Mouse (Mus musculus): ENCODE data around the gene Syne1. TPM values are rescaled to one million over a fixed set of nuclear protein-coding genes. Genes with fewer than 3 reads are reported as not detected.

Gene Syne1
- total RNA-seq, 2 experiments from 2014 or later = 61.8 to 62.6 TPM

- DNase-seq = no peak
These were observed 113.5 kb downstream of the Syne1 start for GRCm38 (mm10) chr10:5437766-5438165.

GRCm38 (mm10) chr10:5423984-5424383 lies 127.3 kb downstream of the Syne1 start:
- no peak for DNase-seq

- DNase-seq = no peak
These were observed 135.6 kb downstream of the Syne1 start for GRCm38 (mm10) chr10:5415730-5416129.

GRCm38 (mm10) chr10:5384131-5384776 lies 167.0 kb downstream of the Syne1 start:
- DNase-seq = no peak

GRCm38 (mm10) chr10:5381536-5381935 lies 169.7 kb downstream of the Syne1 start:
- DNase-seq = no peak

DNA sequence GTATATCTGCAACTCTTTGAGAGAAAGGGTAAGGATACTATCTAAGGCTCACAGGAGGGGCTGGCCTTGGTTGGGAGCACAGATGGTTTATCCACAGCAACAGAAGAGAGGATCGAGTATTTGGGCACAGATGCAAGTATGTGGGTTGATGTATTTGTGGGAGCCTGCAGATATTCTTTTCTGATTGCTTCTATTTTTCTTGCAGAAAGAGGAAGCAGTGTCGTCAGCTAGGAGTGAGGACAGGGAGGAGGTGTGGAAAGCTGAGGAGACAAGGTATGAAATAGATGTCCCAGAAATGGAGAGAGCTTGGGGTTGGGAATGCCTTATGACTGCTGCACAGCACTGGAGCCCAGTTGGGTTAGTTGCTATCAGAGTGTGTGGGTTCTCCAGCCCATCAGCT lies 172.3 kb downstream of the Syne1 start:
- DNase-seq = no peak

- no peak for DNase-seq
These were observed 181.7 kb downstream of the Syne1 start for GRCm38 (mm10) chr10:5369599-5369998.

DNA sequence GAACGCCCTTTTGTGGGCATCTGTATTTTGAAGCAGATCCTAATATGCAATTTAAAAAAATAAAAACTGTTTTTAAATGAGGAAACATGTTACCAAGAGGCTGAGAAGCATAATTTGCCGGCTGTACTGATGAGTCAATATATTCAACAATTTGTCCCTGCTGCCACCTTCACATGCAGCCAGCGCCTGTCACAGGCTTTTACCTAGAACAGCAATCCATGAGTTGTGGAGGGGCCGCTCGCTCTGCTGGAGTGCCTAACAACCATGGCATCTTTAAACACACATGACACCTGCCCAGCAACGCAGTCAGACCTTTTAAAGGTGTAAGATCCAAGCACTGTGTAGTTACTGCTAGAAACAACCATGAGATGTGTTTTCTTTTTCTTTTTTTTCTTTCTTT lies 183.0 kb downstream of the Syne1 start:
- no peak for DNase-seq

DNA sequence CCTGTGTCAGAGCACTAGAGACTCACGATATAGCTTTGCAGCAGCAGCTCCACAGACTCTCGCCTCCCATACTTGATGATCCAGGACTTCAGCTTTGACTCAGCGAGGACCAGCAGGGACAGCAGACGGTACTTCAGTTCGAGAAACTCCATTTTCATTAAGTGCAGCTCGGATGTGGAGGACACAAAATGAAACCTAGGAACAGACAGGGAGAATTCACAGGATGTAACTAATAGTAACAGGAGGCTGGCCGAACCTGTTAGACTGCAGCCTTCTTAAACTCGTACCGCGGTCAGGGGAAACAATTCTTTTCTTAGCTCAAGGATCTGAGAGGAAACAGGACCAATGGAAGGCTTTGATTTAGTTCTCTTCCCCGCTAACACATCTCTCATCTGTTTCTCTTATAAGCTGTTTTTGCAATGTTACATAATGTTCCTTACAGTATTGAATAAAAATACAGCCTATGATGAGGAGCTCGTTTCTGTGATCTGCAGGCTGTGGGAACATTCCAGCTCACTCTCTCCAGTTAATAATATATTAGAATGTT lies 183.7 kb downstream of the Syne1 start:
- DNase-seq = no peak

- no peak for DNase-seq
These were observed 190.7 kb downstream of the Syne1 start for GRCm38 (mm10) chr10:5360560-5360959.

GRCm38 (mm10) chr10:5356614-5357013 lies 194.7 kb downstream of the Syne1 start:
- no peak for DNase-seq

- DNase-seq = no peak
These were observed 197.9 kb downstream of the Syne1 start for GRCm38 (mm10) chr10:5353390-5353789.

GRCm38 (mm10) chr10:5346911-5347310 lies 204.4 kb downstream of the Syne1 start:
- no peak for DNase-seq

- no peak for DNase-seq
These were observed 208.1 kb downstream of the Syne1 start for GRCm38 (mm10) chr10:5343211-5343610.

- DNase-seq = no peak
These were observed 214.9 kb downstream of the Syne1 start for GRCm38 (mm10) chr10:5336394-5336793.

DNA sequence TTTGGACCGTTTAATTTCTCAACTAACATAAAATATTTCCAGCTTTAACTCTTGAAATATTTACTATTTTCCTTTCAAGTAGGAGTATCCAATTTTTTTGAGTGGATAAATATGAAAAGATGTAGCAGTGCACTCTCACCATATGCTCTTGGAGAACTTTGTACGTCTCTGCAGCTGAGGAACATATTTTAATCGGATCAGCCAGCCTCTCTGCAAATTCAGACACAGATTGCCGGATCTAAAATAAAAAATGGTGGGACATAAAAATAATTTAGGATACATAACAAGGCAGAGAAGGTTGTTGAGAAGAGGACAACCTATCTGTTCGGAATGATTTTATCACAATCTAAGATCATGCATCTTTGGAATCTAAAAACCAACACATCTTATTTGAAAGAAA lies 218.5 kb downstream of the Syne1 start:
- DNase-seq = no peak

GRCm38 (mm10) chr10:5326716-5327115 lies 224.6 kb downstream of the Syne1 start:
- no peak for DNase-seq

DNA sequence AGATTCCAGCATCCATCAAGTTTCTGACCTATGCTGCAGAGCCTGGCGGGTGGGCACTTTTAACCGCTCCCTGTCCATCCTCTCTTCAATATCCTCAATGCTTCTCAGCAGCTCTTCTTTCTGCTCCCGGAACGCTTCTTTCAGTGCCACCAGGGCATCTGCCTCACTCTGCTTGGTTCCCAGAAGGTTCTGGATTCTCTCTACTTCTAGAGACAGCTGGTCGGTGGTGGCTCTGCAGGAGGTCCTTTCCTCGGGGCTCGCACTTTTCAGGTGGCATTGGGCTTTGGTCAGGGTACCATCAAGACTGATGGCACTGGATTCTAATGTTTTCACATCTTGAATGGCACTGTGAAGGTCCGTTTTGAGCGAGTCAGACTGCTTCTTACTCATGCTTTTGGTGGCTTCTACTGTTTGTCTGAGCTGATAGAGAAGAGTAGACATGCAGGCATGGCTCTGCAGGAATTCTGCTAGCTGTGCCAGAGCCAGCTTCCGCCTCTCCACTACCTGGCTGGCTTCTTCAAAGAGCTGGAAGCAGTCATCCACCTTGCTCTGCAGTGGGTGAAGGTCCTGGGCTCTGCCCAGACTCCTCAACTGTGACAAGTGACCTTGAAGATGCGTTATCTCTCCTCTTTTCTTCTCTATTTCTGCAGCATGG lies 227.4 kb downstream of the Syne1 start:
- no peak for DNase-seq

- no peak for DNase-seq
These were observed 228.7 kb downstream of the Syne1 start for GRCm38 (mm10) chr10:5322562-5322961.

GRCm38 (mm10) chr10:5317602-5318001 lies 233.7 kb downstream of the Syne1 start:
- DNase-seq = peak; percentile 67 to 88

DNA sequence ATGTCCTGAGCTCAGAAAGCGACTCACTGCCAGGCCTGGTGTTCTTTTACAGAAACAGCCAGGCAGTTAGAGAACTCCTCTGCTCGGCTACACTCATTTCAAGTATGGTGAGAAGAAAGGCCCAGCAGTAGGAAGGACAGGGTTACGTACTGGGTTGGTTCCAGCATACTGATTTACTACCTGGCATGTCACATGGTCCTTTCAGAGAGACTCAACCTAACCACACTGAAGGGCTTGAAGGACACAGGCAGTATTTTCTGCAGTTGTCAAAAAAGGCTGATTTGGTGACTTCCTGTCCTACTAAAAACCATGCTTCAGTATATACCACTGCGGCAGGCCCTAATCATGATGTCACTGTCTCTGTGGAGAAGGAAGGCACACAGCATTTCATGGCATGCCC lies 238.8 kb downstream of the Syne1 start:
- DNase-seq = no peak

- peak; percentile 24 to 35 for DNase-seq
These were observed 241.1 kb downstream of the Syne1 start for GRCm38 (mm10) chr10:5309961-5310713.

- no peak for DNase-seq
These were observed 241.9 kb downstream of the Syne1 start for GRCm38 (mm10) chr10:5309398-5309797.
